Mouse (Mus musculus): Measurements from ENCODE around the gene Smg1.
"Not testable (repeated sequence)": the region's sequence is repeated elsewhere in the genome, so short reads cannot be mapped to it uniquely, and the experiment has no call there.

Gene Smg1

GRCm38 (mm10) chr7:118249563-118249962 is 6.1 kb upstream of the Smg1 start:
- DNase-seq (ENCODE audit: low spot score in 2 of 2), result no peak

DNA sequence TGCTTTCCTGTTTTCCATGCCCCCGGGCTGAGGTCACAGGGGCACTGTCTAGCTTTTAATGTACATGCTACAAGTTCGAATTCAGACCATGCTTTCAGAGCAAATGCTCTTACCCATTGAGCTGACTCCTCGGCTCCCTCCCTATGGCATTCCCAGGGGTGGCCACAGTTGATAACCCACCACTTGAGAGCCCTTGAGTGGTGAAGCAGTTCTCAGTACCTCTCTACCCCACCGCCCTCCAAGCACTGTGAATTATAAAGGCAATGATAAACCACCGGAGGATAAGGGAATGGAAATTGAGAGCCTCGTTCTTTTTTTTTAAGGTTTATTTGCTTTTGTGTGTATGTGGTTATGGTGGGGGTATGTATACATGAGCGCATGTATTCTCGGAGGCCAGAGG is 4.6 kb upstream of the Smg1 start:
- no peak for DNase-seq (ENCODE audit: low spot score in 2 of 2)

- no peak for DNase-seq (ENCODE audit: low spot score in 2 of 2)
Observed at GRCm38 (mm10) chr7:118245260-118245659, 1.8 kb upstream of the Smg1 start.

- DNase-seq (ENCODE audit: low spot score in 2 of 2), result no peak
Observed at GRCm38 (mm10) chr7:118242911-118243412, 508 bp downstream of the Smg1 start.

DNA sequence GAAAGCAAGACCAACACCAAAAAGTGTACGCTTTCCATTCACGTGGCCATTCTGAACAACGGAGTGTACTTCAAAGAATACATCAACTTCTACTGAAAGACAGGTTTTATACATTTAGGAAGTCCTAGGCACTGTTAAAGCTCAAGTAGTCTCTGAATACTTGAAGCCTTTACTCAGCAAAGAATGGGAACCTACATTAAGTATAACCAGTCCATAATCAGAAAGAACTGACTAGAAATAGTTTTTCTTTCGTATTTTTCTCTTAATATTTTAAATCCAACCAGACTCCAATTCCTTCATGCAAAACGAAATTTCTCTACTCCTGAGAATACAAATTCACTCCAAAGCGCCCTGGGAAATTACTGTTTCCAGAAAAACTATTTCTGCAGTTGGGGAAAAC is 1.2 kb downstream of the Smg1 start:
- DNase-seq (ENCODE audit: low spot score in 2 of 2), result no peak

DNA sequence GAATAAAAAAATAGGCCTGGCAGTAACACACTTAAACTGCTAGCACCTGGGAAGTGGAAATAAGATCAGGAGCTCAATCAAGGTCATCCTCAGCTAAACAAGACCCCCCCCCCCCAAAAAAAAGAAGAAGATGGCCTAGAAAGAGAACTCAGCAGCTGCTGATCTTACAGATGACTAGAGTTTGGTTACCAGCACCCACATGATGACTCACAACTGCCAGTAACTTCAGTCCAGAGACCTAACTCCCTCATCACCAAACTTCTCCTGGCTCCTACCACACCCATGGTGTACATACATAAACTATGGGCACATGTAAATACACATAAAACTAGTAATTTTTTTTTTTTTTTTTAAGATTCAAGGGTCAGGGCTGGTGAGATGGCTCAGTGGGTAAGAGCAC is 3.1 kb downstream of the Smg1 start:
- no peak for DNase-seq (ENCODE audit: low spot score in 2 of 2)

- DNase-seq (ENCODE audit: low spot score in 2 of 2), result no peak
Observed at GRCm38 (mm10) chr7:118239996-118240395, 3.5 kb downstream of the Smg1 start.

GRCm38 (mm10) chr7:118236949-118237348 is 6.5 kb downstream of the Smg1 start:
- DNase-seq (ENCODE audit: low spot score in 2 of 2), result no peak

DNA sequence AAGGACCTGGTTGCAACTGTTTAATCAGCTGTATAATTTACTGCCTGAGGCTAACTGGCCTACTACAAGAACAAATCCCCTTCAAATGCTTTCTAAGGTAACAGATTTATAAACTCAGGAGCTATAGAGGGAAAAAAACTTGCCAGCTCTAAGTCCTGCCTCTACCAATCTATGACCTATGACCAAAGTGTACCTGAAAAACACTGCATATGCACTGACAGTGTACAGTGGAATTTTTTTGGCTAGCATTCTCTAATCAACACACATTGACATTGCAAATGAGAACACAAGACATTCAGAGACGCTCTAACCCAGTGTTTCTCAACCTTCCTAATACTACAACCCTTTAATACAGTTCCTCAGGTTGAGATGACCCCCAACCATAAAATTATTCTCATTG is 9.2 kb downstream of the Smg1 start:
- no peak for DNase-seq (ENCODE audit: low spot score in 2 of 2)

GRCm38 (mm10) chr7:118232613-118233012 is 10.9 kb downstream of the Smg1 start:
- no peak for DNase-seq (ENCODE audit: low spot score in 2 of 2)

GRCm38 (mm10) chr7:118219777-118220176 is 23.7 kb downstream of the Smg1 start:
- no peak for DNase-seq (ENCODE audit: low spot score in 2 of 2)

DNA sequence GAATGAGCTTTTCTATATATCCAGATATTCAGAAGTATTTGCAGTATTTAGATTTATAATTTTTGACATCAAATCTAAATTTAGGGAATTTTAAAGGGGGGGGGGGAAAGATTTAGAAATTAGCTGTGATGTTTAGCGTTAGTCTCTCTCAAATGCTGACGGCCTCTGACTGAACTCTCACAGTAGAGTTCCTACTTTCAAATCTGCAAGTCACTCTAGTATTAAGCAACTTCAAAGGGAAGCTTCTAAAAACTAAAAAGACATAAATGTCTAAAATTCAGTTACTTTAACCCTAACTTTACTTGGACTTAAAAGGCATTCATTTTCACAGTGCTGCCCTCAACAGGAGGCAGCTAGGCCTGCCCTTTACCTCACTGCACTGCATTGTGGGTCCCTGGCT is 37.1 kb downstream of the Smg1 start:
- no peak for DNase-seq (ENCODE audit: low spot score in 2 of 2)

GRCm38 (mm10) chr7:118195756-118196155 is 47.7 kb downstream of the Smg1 start:
- DNase-seq (ENCODE audit: low spot score in 2 of 2), result no peak

GRCm38 (mm10) chr7:118185878-118186277 is 57.6 kb downstream of the Smg1 start:
- DNase-seq (ENCODE audit: low spot score in 2 of 2), result no peak

- DNase-seq (ENCODE audit: low spot score in 2 of 2), result no peak
Observed at GRCm38 (mm10) chr7:118184604-118185003, 58.9 kb downstream of the Smg1 start.

- DNase-seq (ENCODE audit: low spot score in 2 of 2), result no peak
Observed at GRCm38 (mm10) chr7:118181123-118181522, 62.3 kb downstream of the Smg1 start.

GRCm38 (mm10) chr7:118179782-118180181 is 63.7 kb downstream of the Smg1 start:
- no peak for DNase-seq (ENCODE audit: low spot score in 2 of 2)

DNA sequence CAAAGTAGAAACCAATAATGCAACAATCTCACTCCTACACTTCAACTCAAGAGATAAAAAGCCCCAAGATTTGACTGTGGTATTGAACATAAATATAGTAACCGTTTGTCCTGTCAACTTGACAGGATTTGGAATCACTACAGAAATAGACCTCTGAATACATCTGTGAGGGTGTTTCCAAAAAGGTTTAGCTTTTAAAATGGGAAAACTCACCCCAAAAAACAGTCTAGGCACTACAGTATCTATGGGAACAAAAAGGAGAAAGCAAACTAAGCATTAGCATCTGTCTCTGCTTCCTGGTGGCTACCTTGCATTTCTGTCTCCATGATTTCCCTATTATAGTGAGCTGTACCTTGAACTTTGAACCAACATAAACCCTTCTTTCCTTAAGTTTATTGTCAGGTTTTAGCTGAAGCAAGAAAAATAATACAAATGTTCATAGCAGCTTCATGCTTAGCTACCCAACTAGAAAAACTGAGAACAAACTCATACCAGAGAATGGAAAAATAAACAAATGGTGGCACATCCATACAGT is 67.6 kb downstream of the Smg1 start:
- no peak for DNase-seq (ENCODE audit: low spot score in 2 of 2)

GRCm38 (mm10) chr7:118170125-118170524 is 73.3 kb downstream of the Smg1 start:
- not testable (repeated sequence) for DNase-seq (ENCODE audit: low spot score in 2 of 2)

GRCm38 (mm10) chr7:118163006-118163405 is 80.5 kb downstream of the Smg1 start:
- DNase-seq (ENCODE audit: low spot score in 2 of 2), result no peak

- DNase-seq (ENCODE audit: low spot score in 2 of 2), result no peak
Observed at GRCm38 (mm10) chr7:118160121-118160520, 83.3 kb downstream of the Smg1 start.

- DNase-seq (ENCODE audit: low spot score in 2 of 2), result no peak
Observed at GRCm38 (mm10) chr7:118156461-118156860, 87.0 kb downstream of the Smg1 start.

DNA sequence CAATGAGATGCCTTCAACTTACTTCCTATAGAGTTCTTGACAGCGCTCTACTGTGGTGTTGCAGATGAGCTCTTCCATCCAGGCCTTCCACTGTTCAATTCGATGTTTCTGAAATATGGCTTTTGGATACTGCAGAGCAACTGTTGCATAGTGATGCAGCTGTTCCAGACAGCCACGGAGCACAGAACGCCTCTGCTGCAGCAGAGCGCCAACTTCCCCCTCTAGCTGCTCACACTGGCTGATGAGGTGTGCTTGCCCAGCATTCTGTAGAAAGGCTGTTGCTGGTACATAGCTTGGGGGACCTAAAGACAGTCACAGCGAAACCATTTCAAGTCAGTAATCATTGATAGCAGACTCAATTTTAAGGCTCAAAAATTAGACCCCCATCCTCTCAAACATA is 89.3 kb downstream of the Smg1 start:
- no peak for DNase-seq (ENCODE audit: low spot score in 2 of 2)

- DNase-seq (ENCODE audit: low spot score in 2 of 2), result no peak
Observed at GRCm38 (mm10) chr7:118143602-118144001, 99.9 kb downstream of the Smg1 start.
